Mouse (Mus musculus) lung, embryonic 15.5 days (tissue): ENCODE measurements around the gene Wnt3a. TPM values are rescaled to one million over a fixed set of nuclear protein-coding genes. Genes with fewer than 3 reads are reported as not detected.
A peak's percentile ranks its signal among the peaks of the same experiment; 100 is the strongest.

Experiments used
- ATAC-seq: fragments of 200-750 bp; cut with Nextera tagmentation; 2 replicates; pipeline ENCODE4 v1.8.0; 2017; ENCODE audit warnings: moderate number of reproducible peaks, borderline replicate concordance; ENCODE audit not compliant: low FRiP score, low TSS enrichment; ENCODE audit errors: extremely low read depth
- H3K27ac ChIP-seq: fragments of 300-500 bp; sonication (generic); 2 replicates; pipeline ENCODE4 v1.5.1; 2015; ENCODE audit warnings: moderate library complexity, mild to moderate bottlenecking, inconsistent platforms
- H3K27me3 ChIP-seq: fragments of 300-500 bp; sonication (generic); 2 replicates; pipeline ENCODE4 v1.6.1; 2015; ENCODE audit warnings: inconsistent platforms
- H3K36me3 ChIP-seq: fragments of 300-500 bp; sonication (generic); 2 replicates; pipeline ENCODE4 v1.6.1; 2015; ENCODE audit warnings: inconsistent platforms
- H3K4me1 ChIP-seq: fragments of 300-500 bp; sonication (generic); 2 replicates; pipeline ENCODE4 v1.6.1; 2015; ENCODE audit warnings: inconsistent platforms
- H3K4me2 ChIP-seq: fragments of 300-500 bp; sonication (generic); 2 replicates; pipeline ENCODE4 v1.6.1; 2015; ENCODE audit warnings: inconsistent platforms, mild to moderate bottlenecking, moderate library complexity
- H3K4me3 ChIP-seq: fragments of 300-500 bp; sonication (generic); 2 replicates; pipeline ENCODE4 v1.5.1; 2015; ENCODE audit warnings: mild to moderate bottlenecking, inconsistent platforms
- H3K9ac ChIP-seq: fragments of 300-500 bp; sonication (generic); 2 replicates; pipeline ENCODE4 v1.6.1; 2015; ENCODE audit warnings: inconsistent platforms
- H3K9me3 ChIP-seq: fragments of 300-500 bp; sonication (generic); 2 replicates; pipeline ENCODE4 v1.6.1; 2016; ENCODE audit warnings: inconsistent platforms
- WGBS: fragments of 180-500 bp; shearing (Covaris S2); methylation state at CpG from one replicate; pipeline ENCODE4 v1.1.7; 2015; 5-methylcytosine and 5-hydroxymethylcytosine counted together
- microRNA-seq: library from miRNA; unstranded; fragments of <30 nt; microRNA quantifications from one replicate; pipeline ENCODE4, GENCODE M21; 2016
- polyA plus RNA-seq: library from polyadenylated mRNA; unstranded; fragments of >200 nt; fragmentation: Nextera tagmentation; extraction: Ambion mirVana; gene quantifications from 2 replicates; pipeline ENCODE4 v1.2.1, GENCODE M21; 2015

Wnt3a gene
- polyA plus RNA-seq, 1 experiment from 2014 or later: 0.14 TPM

GRCm38 (mm10) chr11:59209580-59209979 lies 81.0 kb downstream of the Wnt3a start:
- Histone ChIP-seq H3K9me3 (no peaks in the 10 kb centered on the region), H3K27me3 (no peaks in the 10 kb centered on the region), H3K36me3 (peaks cover 58% of the 10 kb centered on the region), H3K4me1 (peaks cover 26% of the 10 kb centered on the region), H3K9ac (no peak overlapping the region), H3K4me3 (peak overlapping the region; percentile 89), H3K4me2 (peak overlapping the region; percentile 81), H3K27ac (peak overlapping the region; percentile 96)
- no peak for ATAC-seq
- WGBS: 54% methylated on average over 5 of the region's 5 CpGs

GRCm38 (mm10) chr11:59209003-59209441 lies 81.5 kb downstream of the Wnt3a start:
- Histone ChIP-seq H3K36me3 (peaks cover 61% of the 10 kb centered on the region), H3K27me3 (no peaks in the 10 kb centered on the region), H3K4me1 (peaks cover 26% of the 10 kb centered on the region), H3K9me3 (no peaks in the 10 kb centered on the region), H3K4me2 (peak overlapping the region; percentile 81), H3K27ac (peak overlapping the region; percentile 96), H3K4me3 (peak overlapping the region; percentile 89), H3K9ac (peak overlapping the region; percentile 88)
- WGBS: 4% methylated on average over 18 of the region's 18 CpGs
- peak; percentile 72 for ATAC-seq

GRCm38 (mm10) chr11:59208153-59208831 lies 82.3 kb downstream of the Wnt3a start, which contains the start of gene 2310033P09Rik:
TSS of gene 2310033P09Rik (plus strand) at chr11:59208321.
- ATAC-seq: peak; percentile 87
- no peaks in the 10 kb centered on the region for H3K27me3 ChIP-seq
- peak within 1 kb of the TSS; percentile 81 for H3K4me2 ChIP-seq
- H3K4me3 ChIP-seq: peak within 1 kb of the TSS; percentile 89
- H3K27ac ChIP-seq: peak within 1 kb of the TSS; percentile 96
- H3K9me3 ChIP-seq: no peaks in the 10 kb centered on the region
- H3K4me1 ChIP-seq: peaks cover 23% of the 10 kb centered on the region
- H3K9ac ChIP-seq: peak within 1 kb of the TSS; percentile 88
- H3K36me3 ChIP-seq: peaks cover 60% of the 10 kb centered on the region
- WGBS: under 1% methylated on average over 67 of the region's 67 CpGs

GRCm38 (mm10) chr11:59202081-59202995 lies 88.2 kb downstream of the Wnt3a start, which contains the start of gene Mrpl55:
TSS of gene Mrpl55 (plus strand) at chr11:59202486.
- Histone ChIP-seq H3K4me2 (peak within 1 kb of the TSS; percentile 91), H3K27me3 (no peaks in the 10 kb centered on the region), H3K27ac (peak within 1 kb of the TSS; percentile 85), H3K4me3 (peak within 1 kb of the TSS; percentile 95), H3K9me3 (no peaks in the 10 kb centered on the region), H3K4me1 (peaks cover 20% of the 10 kb centered on the region), H3K36me3 (peaks cover 41% of the 10 kb centered on the region), H3K9ac (peak within 1 kb of the TSS; percentile 96)
- ATAC-seq: peak; percentile 92
- WGBS: under 1% methylated on average over 63 of the region's 63 CpGs

GRCm38 (mm10) chr11:59201216-59202002 lies 89.1 kb downstream of the Wnt3a start:
- Histone ChIP-seq H3K36me3 (peaks cover 35% of the 10 kb centered on the region), H3K9me3 (no peaks in the 10 kb centered on the region), H3K4me1 (peaks cover 20% of the 10 kb centered on the region), H3K27me3 (no peaks in the 10 kb centered on the region), H3K9ac (peak overlapping the region; percentile 96), H3K4me3 (peak overlapping the region; percentile 95), H3K27ac (peak overlapping the region; percentile 85), H3K4me2 (peak overlapping the region; percentile 91)
- ATAC-seq: 0 out of 2 replicates have a peak, but pooled peaks have one; percentile 8
- WGBS: 24% methylated on average over 16 of the region's 16 CpGs

Small RNA genes within 50 kb of the gene (microRNA-seq; reads per million reads assigned to microRNA genes)
- not detected for gene Gm24756

Other genes starting within 250 kb of the Wnt3a start
- 1.9 and 3.0 TPM in 2 replicates for gene Obscn, start 154.3 kb downstream of the Wnt3a start, polyA plus RNA-seq
- gene Iba57, start 127.0 kb downstream of the Wnt3a start, polyA plus RNA-seq: 4.5 and 5.3 TPM in 2 replicates
- 0.56 and 0.60 TPM in 2 replicates for gene Gjc2, start 107.5 kb downstream of the Wnt3a start, polyA plus RNA-seq
- gene Guk1, start 98.5 kb downstream of the Wnt3a start, polyA plus RNA-seq: 131 and 141 TPM in 2 replicates
- gene Mrpl55, start 88.3 kb downstream of the Wnt3a start, polyA plus RNA-seq: 89.6 and 92.6 TPM in 2 replicates
- 31.9 and 32.3 TPM in 2 replicates for gene 2310033P09Rik, start 82.4 kb downstream of the Wnt3a start, polyA plus RNA-seq
- gene Arf1, start 62.5 kb downstream of the Wnt3a start, polyA plus RNA-seq: 724 and 743 TPM in 2 replicates
- 3.0 and 3.1 TPM in 2 replicates for gene Wnt9a, start 16.2 kb upstream of the Wnt3a start, polyA plus RNA-seq
- gene Prss38, start 84.9 kb upstream of the Wnt3a start, polyA plus RNA-seq: not detected in 2 replicates
- gene Jmjd4, start 159.3 kb upstream of the Wnt3a start, polyA plus RNA-seq: 10.6 and 11.4 TPM in 2 replicates
- gene Snap47, start 160.4 kb upstream of the Wnt3a start, polyA plus RNA-seq: 94.3 and 98.9 TPM in 2 replicates
- gene Zfp867, start 181.7 kb upstream of the Wnt3a start, polyA plus RNA-seq: 8.1 and 8.2 TPM in 2 replicates
- 25.4 and 25.5 TPM in 2 replicates for gene Zkscan17, start 236.0 kb upstream of the Wnt3a start, polyA plus RNA-seq